Mouse (Mus musculus) CH12.LX (cell line): ENCODE results near the gene Gnai2. TPM values are rescaled to one million over a fixed set of nuclear protein-coding genes. Genes with fewer than 3 reads are reported as not detected.

Experiments used
- DNase-seq: peaks from one replicate; pipeline ENCODE4 v3.0.0-alpha.2; 2013; ENCODE audit errors: extremely low read depth
- H3K27ac ChIP-seq: 2 replicates; pipeline ENCODE4 v1.5.1; 2012; ENCODE audit warnings: low read depth, mild to moderate bottlenecking, control low read depth, moderate library complexity; ENCODE audit not compliant: insufficient read depth
- H3K27me3 ChIP-seq: replicated peaks from 2 replicates; pipeline ENCODE3; 2012; ENCODE audit warnings: inconsistent platforms
- H3K36me3 ChIP-seq, 2 experiments: replicated peaks in 1 of 2; 2 replicates each; pipeline versions ENCODE3 to v1.6.1; 2012; ENCODE audit warnings: inconsistent platforms in 1 of 2, low read length in 1 of 2, mild to moderate bottlenecking in 1 of 2, mixed read lengths in 1 of 2, moderate library complexity in 1 of 2; ENCODE audit not compliant: control insufficient read depth in 1 of 2, insufficient read depth in 1 of 2
- H3K4me1 ChIP-seq, 2 experiments: 2 replicates each; pipeline ENCODE4 v1.6.1; 2012; ENCODE audit warnings: inconsistent platforms in 1 of 2, moderate library complexity in 1 of 2; ENCODE audit not compliant: insufficient read depth in 2 of 2, control insufficient read depth in 1 of 2
- H3K4me2 ChIP-seq: 2 replicates; pipeline ENCODE4 v1.6.1; 2012; ENCODE audit warnings: low read depth, mild to moderate bottlenecking, control low read depth; ENCODE audit not compliant: poor library complexity, insufficient read depth, severe bottlenecking
- H3K4me3 ChIP-seq, 3 experiments: fragments of 150-350 bp in 1 of 3; sonication (generic) in 1 of 3; replicated peaks in 1 of 3; 2 replicates each; pipeline versions ENCODE3 to v1.5.1; 2011 to 2012; ENCODE audit warnings: low read depth in 2 of 3, low read length in 2 of 3, mild to moderate bottlenecking in 2 of 3, moderate library complexity in 2 of 3, control low read depth in 1 of 3, improper control_type of control experiment in 1 of 3, inconsistent platforms in 1 of 3, mixed read lengths in 1 of 3; ENCODE audit not compliant: poor library complexity in 1 of 3
- H3K79me2 ChIP-seq: replicated peaks from 2 replicates; pipeline ENCODE4 v1.6.1; 2012; ENCODE audit warnings: mild to moderate bottlenecking, moderate library complexity; ENCODE audit not compliant: control insufficient read depth, poor library complexity, insufficient read depth, severe bottlenecking; ENCODE audit errors: extremely low read depth
- H3K9ac ChIP-seq: 2 replicates; pipeline ENCODE4 v1.6.1; 2012; ENCODE audit warnings: low read depth, mild to moderate bottlenecking, control low read depth, moderate library complexity; ENCODE audit not compliant: insufficient read depth
- H3K9me3 ChIP-seq: replicated peaks from 2 replicates; pipeline ENCODE3; 2012; ENCODE audit warnings: low read length, inconsistent platforms, mixed read lengths
- BHLHE40 ChIP-seq: IDR thresholded peaks from 2 replicates; pipeline ENCODE4 v1.6.1; 2011; ENCODE audit warnings: mild to moderate bottlenecking, low read depth, low read length, improper control_type of control experiment
- CHD2 ChIP-seq: IDR thresholded peaks from 2 replicates; pipeline ENCODE4 v1.6.1; 2011; ENCODE audit warnings: low read length, improper control_type of control experiment
- E2F4 ChIP-seq: IDR thresholded peaks from 2 replicates; pipeline ENCODE4 v1.6.1; 2011; ENCODE audit warnings: low read depth, low read length, improper control_type of control experiment; ENCODE audit not compliant: insufficient replicate concordance
- GABPA ChIP-seq: IDR thresholded peaks from 2 replicates; pipeline ENCODE4 v1.6.1; 2012; ENCODE audit warnings: low read depth, low read length, improper control_type of control experiment, inconsistent platforms; ENCODE audit not compliant: insufficient replicate concordance
- IRF4 ChIP-seq: IDR thresholded peaks from 2 replicates; pipeline ENCODE4 v1.6.1; 2014; ENCODE audit warnings: low read depth, mild to moderate bottlenecking, inconsistent platforms, low read length, improper control_type of control experiment
- JUND ChIP-seq: conservative IDR thresholded peaks from 2 replicates; pipeline ENCODE4 v1.6.1; 2011; ENCODE audit warnings: low read depth, low read length, improper control_type of control experiment
- KAT2A ChIP-seq: IDR thresholded peaks from 2 replicates; pipeline ENCODE4 v1.6.1; 2012; ENCODE audit warnings: low read length, improper control_type of control experiment, inconsistent platforms; ENCODE audit not compliant: insufficient replicate concordance
- MAX ChIP-seq: IDR thresholded peaks from 2 replicates; pipeline ENCODE4 v1.6.1; 2011; ENCODE audit warnings: low read length, improper control_type of control experiment
- MEF2A ChIP-seq: IDR thresholded peaks from 2 replicates; pipeline ENCODE4 v1.6.1; 2014; ENCODE audit warnings: low read depth, mild to moderate bottlenecking, inconsistent platforms, low read length, improper control_type of control experiment, borderline replicate concordance
- MXI1 ChIP-seq: IDR thresholded peaks from 2 replicates; pipeline ENCODE4 v1.6.1; 2011; ENCODE audit warnings: mild to moderate bottlenecking, low read depth, low read length, improper control_type of control experiment
- PAX5 ChIP-seq: IDR thresholded peaks from 2 replicates; pipeline ENCODE4 v1.6.1; 2012; ENCODE audit warnings: low read length, inconsistent platforms, mixed read lengths
- RAD21 ChIP-seq: IDR thresholded peaks from 2 replicates; pipeline ENCODE4 v1.6.1; 2011; ENCODE audit warnings: low read depth, mild to moderate bottlenecking, low read length, improper control_type of control experiment, moderate library complexity
- SIN3A ChIP-seq: IDR thresholded peaks from 2 replicates; pipeline ENCODE4 v1.6.1; 2012; ENCODE audit warnings: low read length, improper control_type of control experiment, inconsistent platforms
- TBP ChIP-seq: conservative IDR thresholded peaks from 2 replicates; pipeline ENCODE4 v1.6.1; 2011; ENCODE audit warnings: low read depth, low read length, improper control_type of control experiment
- TCF12 ChIP-seq: IDR thresholded peaks from 2 replicates; pipeline ENCODE4 v1.6.1; 2014; ENCODE audit warnings: low read depth, mild to moderate bottlenecking, inconsistent platforms, low read length, improper control_type of control experiment
- USF2 ChIP-seq: conservative IDR thresholded peaks from 2 replicates; pipeline ENCODE4 v1.6.1; 2011; ENCODE audit warnings: low read depth, low read length, improper control_type of control experiment
- ZC3H11A ChIP-seq: IDR thresholded peaks from 2 replicates; pipeline ENCODE4 v1.6.1; 2012; ENCODE audit warnings: low read depth, mild to moderate bottlenecking, inconsistent platforms, low read length, improper control_type of control experiment
- ZKSCAN1 ChIP-seq: IDR thresholded peaks from 2 replicates; pipeline ENCODE4 v1.6.1; 2012; ENCODE audit warnings: low read depth, inconsistent platforms, low read length, improper control_type of control experiment, borderline replicate concordance
- ZMIZ1 ChIP-seq: IDR thresholded peaks from 2 replicates; pipeline ENCODE4 v1.6.1; 2012; ENCODE audit warnings: low read depth, mild to moderate bottlenecking, inconsistent platforms, low read length, improper control_type of control experiment
- dilution Hi-C: fragments of 300-500 bp; cut with MboI; formaldehyde crosslinking; loops from 2 replicates; pipeline ENCODE4 v1.14.3; 2020; ENCODE audit warnings: low sequenced_read_pairs; ENCODE audit not compliant: extremely low pct_unique_long_range_greater_than_20kb, extremely low pct_ligation_motif_present
- in situ Hi-C: fragments of 300-500 bp; cut with MboI; formaldehyde crosslinking; loops from 3 replicates; pipeline ENCODE4 v1.14.3; 2019; ENCODE audit warnings: low sequenced_read_pairs, low pct_ligation_motif_present, low pct_unique_long_range_greater_than_20kb, mixed read lengths
- polyA plus RNA-seq: library from polyadenylated mRNA; unstranded; fragments of >175 nt; gene quantifications from 2 replicates; pipeline ENCODE4 v1.2.1, GENCODE M21; 2012; ENCODE audit warnings: low read depth; ENCODE audit not compliant: insufficient read length
- total RNA-seq, 2 experiments: library from RNA; depleted of rRNA; stranded (reverse); fragments of 300-350 nt in 1 of 2; fragments of >200 nt in 1 of 2; gene quantifications; 2 replicates each; pipeline ENCODE4 v1.2.3; 2012 to 2014

Gene Gnai2
- total and polyA plus RNA-seq, 3 experiments: 86.2 to 262 (median 154) TPM

- peaks cover 89% of the 10 kb centered on the region for H3K27me3 ChIP-seq
These were observed 24.4 kb upstream of the Gnai2 start for GRCm38 (mm10) chr9:107659551-107659950.

GRCm38 (mm10) chr9:107658096-107658495, 22.9 kb upstream of the Gnai2 start:
- Histone ChIP-seq H3K9ac (no peak overlapping the region), H3K36me3 (no peaks in the 10 kb centered on the region), H3K9me3 (no peaks in the 10 kb centered on the region), H3K27me3 (peaks cover 88% of the 10 kb centered on the region), H3K4me2 (no peak overlapping the region), H3K4me1 (peaks cover 14 to 16% of the 10 kb centered on the region in 2 experiments), H3K79me2 (no peaks in the 10 kb centered on the region), H3K27ac (no peak overlapping the region), H3K4me3 (no peak overlapping the region)
- TF ChIP-seq IRF4 (no peak), USF2 (no peak), TCF12 (no peak), ZKSCAN1 (no peak), GABPA (no peak), ZC3H11A (no peak), KAT2A (no peak), PAX5 (no peak), SIN3A (no peak), MAX (no peak), BHLHE40 (no peak), ZMIZ1 (no peak), MEF2A (no peak), MXI1 (no peak), E2F4 (no peak), RAD21 (no peak)
- in situ Hi-C loops (no loop called here), dilution Hi-C loops (no loop called here)
- no peak for DNase-seq

More at GRCm38 (mm10) chr9:107659551-107659950, 24.4 kb upstream of the Gnai2 start:
- Histone ChIP-seq H3K27ac (no peak overlapping the region), H3K4me2 (no peak overlapping the region), H3K9ac (no peak overlapping the region), H3K4me1 (peaks cover 14 to 16% of the 10 kb centered on the region in 2 experiments), H3K36me3 (no peaks in the 10 kb centered on the region), H3K4me3 (no peak overlapping the region), H3K79me2 (no peaks in the 10 kb centered on the region), H3K9me3 (no peaks in the 10 kb centered on the region)
- in situ Hi-C loops (no loop called here), dilution Hi-C loops (no loop called here)
- DNase-seq: no peak
- no peak for TF ChIP-seq IRF4
- no peak for TF ChIP-seq BHLHE40
- TF ChIP-seq TBP: no peak
- no peak for TF ChIP-seq CHD2
- TF ChIP-seq KAT2A: no peak
- TF ChIP-seq JUND: no peak
